Mouse (Mus musculus) B cell, adult 62 days (primary cell): ENCODE data around the gene Ugt1a6b. TPM values are rescaled to one million over a fixed set of nuclear protein-coding genes. Genes with fewer than 3 reads are reported as not detected.

Experiments
- total RNA-seq: library from RNA; stranded (reverse); gene quantifications from 4 replicates; pipeline ENCODE4 v1.2.4, GENCODE M21; 2023

The Ugt1a6b gene
- total RNA-seq, result 0.33 to 0.52 TPM in 2 of 4 replicates, not detected in the others

DNA sequence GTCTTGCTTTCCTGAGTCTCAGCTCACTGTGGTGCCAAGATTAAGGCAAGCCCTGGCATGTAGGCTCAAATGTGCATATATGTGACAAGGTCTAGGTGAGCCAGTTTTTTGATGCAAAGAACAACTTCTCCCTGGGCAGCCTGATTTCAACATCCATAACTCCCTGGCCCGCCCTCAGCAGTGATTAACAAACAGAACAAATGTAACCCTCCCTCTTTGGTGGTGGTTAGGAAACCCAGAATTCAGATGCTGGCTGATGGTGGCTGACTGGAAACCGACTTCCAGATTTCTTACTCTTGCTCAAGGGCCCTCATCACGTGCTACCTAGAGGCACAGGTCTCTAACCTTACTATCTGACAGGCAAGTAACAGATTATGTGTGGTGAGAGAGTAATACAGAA is at the start of gene Ugt1a6b:
Gene Ugt1a6b, plus strand, starts transcription at position 234 of the 400 bp plus-strand sequence.

DNA sequence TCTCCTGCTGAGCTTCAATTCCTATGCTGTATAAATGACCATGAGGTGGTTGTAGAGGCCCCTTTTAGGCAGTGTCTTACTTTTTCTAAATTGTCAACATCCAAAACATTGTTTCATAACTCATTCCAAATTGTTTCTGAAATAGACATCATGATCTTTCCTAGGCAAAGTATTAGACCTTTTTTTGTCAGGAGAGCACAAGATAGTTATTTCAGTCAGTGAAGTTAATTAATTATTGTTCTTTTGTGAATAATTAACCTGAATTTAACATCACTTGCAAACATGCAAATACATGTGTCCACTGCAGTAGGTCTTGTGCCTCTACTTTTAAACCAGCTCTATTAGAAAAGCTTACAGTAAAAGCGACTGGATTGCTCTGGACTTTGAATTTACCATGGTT is 48.0 kb upstream of the Ugt1a6b start, which contains the start of gene Ugt1a10:
Gene Ugt1a10, plus strand, starts transcription at position 301 of the 400 bp plus-strand sequence.

DNA sequence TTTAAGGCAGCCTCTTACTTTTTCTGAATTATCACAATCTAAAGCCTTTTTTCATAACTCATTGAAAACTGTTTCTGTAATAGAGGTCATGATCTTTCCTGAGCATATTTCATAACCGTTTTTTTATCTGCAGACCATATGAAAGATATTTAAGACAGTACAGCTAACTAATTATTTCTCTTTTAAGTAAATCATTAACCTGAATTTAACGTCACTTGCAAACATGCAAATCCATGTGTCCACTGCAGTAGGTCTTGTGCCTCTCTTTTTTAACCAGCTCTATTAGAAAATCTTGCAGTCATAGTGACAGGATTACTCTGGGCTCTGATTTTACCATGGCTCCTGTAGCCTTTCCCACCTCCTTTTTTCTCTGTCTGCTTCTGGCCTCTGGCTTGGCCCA is 32.6 kb upstream of the Ugt1a6b start, which contains the start of gene Ugt1a9:
Gene Ugt1a9, plus strand, starts transcription at position 306 of the 400 bp plus-strand sequence.

DNA sequence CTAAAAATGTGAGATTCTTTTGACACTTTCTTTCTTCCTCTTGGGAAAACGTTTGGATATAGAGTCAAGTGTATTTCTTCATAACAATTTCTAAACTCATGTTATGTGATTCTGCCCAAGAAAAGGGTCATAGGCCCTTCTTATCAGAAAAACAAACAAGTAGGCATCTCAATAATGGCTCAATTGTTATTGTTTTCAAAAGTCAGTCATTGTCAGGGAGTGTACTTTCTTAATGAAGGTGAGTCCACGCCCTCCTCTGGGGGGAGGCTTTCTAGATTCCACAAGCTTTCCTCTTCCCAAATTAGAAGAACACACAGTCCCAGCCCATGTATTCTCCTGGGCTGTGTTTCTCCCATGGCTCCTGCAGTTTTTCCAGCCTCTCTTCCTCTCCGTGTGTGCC is 15.5 kb upstream of the Ugt1a6b start, which contains the start of gene Ugt1a8:
Gene Ugt1a8, plus strand, starts transcription at position 301 of the 400 bp plus-strand sequence.

DNA sequence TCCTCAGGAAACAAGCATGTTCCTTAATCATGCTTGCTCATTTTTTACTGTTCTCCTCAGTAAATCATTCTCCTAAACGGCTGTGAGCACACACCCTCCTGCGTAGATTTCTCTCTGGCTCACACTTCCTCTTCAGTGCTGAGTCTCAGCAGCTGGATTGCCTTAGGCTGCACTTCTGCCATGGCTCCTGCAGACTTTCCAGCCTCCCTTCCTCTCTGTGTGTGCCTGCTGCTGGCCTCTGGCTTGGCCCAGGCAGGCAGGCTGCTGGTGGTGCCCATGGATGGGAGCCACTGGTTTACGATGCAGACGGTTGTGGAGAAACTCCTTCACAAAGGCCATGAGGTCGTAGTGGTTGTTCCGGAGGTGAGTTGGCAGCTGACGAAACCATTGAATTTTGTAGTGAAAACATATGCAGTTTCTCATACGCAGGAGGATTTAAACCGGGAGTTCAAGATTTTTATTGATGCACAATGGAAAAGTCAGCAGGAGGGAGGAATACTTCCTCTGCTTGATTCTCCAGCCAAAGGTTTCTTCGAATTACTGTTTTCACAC is 8.0 kb upstream of the Ugt1a6b start, which contains the start of gene Ugt1a7c:
Gene Ugt1a7c, plus strand, starts transcription at position 122 of the 552 bp plus-strand sequence.

DNA sequence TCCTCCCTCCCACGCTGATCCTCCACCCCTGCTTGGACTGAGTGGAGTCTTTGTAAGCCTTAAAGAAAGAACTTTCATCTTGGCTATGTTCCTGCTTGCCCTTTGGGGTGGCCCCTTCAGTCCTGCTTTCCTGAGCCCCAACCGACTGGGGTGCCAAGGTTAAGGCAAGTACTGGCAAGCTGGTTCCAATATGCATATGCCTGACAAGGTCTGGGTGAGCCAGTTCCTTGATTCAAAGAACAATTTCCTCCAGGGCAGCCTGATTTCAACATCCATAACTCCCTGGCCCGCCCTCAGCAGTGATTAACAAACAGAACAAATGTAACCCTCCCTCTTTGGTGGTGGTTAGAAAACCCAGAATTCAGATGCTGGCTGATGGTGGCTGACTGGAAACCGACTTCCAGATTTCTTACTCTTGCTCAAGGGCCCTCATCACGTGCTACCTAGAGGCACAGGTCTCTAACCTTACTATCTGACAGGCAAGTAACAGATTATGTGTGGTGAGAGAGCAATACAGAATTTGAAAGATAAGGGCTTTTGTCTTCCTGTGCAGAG is 31.5 kb downstream of the Ugt1a6b start, which contains the start of gene Ugt1a6a:
Gene Ugt1a6a, plus strand, starts transcription at position 353 of the 555 bp plus-strand sequence.

DNA sequence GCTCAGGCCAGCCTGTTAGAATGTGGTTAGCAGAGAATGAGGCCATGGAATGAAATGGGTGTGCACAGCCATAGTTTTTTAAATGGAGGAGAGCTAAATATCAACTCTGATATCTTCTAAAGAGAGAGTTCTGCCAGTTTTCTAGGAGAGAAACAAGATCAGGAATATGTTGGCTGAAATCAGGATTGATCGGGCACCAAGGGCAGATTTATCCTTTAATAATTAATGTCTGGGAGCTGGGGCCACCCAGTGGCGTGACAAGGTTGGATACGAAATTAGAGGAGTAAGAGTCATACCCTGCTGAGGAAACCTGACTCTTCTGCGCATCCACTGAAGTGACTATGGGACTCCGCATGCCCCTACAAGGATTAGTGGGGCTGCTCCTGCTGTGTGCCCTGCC is 62.7 kb downstream of the Ugt1a6b start, which contains the start of gene Ugt1a5:
Gene Ugt1a5, plus strand, starts transcription at position 302 of the 400 bp plus-strand sequence.

DNA sequence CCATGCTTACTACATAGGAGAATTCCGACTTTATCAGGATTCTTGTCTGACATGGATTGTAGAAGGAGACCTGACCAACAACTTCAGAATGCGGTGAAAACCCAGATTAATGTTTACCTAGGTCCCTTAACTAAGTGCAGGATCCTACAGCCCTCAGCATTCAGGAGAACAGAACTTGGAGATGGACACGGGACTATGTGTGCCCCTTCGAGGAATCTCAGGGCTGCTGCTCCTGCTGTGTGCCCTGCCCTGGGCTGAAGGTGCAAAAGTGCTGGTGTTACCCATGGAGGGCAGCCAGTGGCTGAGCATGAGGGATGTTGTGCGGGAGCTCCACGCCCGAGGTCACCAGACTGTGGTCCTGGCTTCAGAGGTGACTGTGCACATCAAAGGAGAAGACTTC is 97.4 kb downstream of the Ugt1a6b start, which contains the start of gene Ugt1a2:
Gene Ugt1a2, plus strand, starts transcription at position 146 of the 400 bp plus-strand sequence.

DNA sequence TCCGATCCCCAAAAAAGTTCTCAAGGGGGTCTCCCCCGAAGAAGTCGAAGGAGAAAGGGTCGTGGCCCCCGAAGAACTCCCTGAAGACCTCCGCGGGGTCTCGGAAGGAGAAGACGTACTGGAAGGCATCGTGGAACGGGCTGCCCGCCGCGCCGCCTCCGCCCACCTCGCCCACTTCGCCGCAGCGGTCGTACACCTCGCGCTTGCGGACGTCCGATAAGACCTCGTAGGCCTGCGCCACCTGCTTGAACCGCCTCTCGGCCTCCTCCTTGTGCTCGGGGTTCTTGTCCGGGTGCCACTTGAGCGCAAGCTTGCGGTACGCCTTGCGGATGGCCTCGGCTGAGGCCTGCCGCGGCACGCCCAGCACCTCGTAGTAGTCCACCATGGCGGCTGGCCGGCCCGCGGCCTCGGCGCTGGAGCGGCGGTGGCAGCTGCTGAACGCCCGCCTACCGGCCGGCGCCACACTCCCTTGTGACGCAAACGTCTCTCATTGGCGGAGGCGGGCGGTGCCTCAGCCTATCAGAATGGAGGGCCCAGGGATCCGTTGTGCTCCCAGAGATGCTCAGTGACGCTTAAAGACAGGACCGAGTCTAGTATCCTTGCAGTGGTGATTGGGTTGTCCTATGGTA is 102.4 kb downstream of the Ugt1a6b start, which contains the start of gene Dnajb3:
Gene Dnajb3, minus strand, starts transcription at position 489 of the 629 bp plus-strand sequence.

DNA sequence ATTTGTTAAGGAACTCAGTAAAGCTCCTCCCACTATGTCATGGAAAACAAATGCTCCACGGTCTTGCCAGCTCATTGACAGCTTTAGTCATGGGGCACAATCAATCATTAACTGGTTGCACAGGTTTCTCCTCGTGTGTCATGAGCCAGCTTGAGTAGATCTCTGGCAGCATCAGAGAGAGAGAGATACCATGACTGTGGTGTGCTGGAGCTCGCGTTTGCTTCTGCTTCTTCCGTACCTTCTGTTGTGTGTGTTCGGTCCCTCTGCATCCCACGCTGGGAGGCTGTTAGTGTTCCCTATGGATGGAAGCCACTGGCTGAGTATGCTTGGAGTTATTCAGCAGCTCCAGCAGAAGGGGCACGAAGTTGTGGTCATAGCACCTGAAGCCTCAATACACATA is 108.8 kb downstream of the Ugt1a6b start, which contains the start of gene Ugt1a1:
Gene Ugt1a1, plus strand, starts transcription at position 148 of the 400 bp plus-strand sequence.

DNA sequence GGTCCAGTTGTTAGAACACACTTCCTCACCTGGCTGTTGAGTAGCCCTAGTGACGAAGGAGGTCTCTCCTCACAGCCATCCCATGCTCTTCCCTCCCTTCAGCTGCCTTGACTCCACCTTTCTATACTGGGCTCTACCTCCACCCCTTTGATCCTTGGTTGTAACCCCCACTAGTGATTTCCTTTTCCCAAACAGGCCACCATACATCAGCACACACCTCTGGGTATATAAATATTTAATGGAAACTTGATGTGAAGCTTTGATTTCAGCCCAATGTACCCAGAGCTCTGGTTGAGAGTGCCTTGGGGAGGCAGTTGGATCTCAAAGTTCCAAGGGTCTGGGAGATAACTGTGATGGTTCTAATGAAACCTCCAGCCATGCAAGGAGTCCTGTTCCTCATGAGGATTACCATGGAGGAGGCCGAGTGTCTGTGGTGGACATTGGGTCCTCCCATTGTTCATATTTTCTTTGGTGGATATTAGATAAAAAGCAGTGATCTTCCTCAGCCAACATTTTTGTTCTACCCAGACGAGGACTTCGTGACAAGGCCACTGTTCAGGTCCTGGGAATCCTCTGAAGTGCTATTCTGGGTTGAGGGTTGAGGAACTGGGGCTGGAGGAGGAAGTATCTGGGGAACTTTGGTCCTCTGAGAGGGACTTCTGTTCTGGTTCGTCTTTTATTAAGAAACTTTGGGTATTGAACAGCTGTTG is 123.8 kb downstream of the Ugt1a6b start, which contains the start of gene Mroh2a:
Gene Mroh2a, plus strand, starts transcription at position 317 of the 710 bp plus-strand sequence.

Other genes with a start within 250 kb of the Ugt1a6b start
- 462 to 509 TPM (median 484 TPM) in 4 replicates for gene Dgkd, start 250.0 kb upstream of the Ugt1a6b start, total RNA-seq
- gene Usp40, start 94.7 kb upstream of the Ugt1a6b start, total RNA-seq, result 18.8 to 23.7 TPM (median 19.7 TPM) in 4 replicates
- gene Ugt1a10, start 47.9 kb upstream of the Ugt1a6b start, total RNA-seq, result not detected in 4 replicates
- gene Ugt1a9, start 32.5 kb upstream of the Ugt1a6b start, total RNA-seq, result not detected in 4 replicates
- gene Ugt1a8, start 15.4 kb upstream of the Ugt1a6b start, total RNA-seq, result not detected in 4 replicates
- gene Ugt1a7c, start 8.2 kb upstream of the Ugt1a6b start, total RNA-seq, result 0.33 to 1.2 TPM in 2 of 4 replicates, not detected in the others
- gene Ugt1a6a, start 31.6 kb downstream of the Ugt1a6b start, total RNA-seq, result not detected in 4 replicates
- not detected in 4 replicates for gene Ugt1a5, start 62.8 kb downstream of the Ugt1a6b start, total RNA-seq
- not detected in 4 replicates for gene Ugt1a2, start 97.3 kb downstream of the Ugt1a6b start, total RNA-seq
- 1.4 to 1.7 TPM in 2 of 4 replicates, not detected in the others for gene Dnajb3, start 102.5 kb downstream of the Ugt1a6b start, total RNA-seq
- gene Ugt1a1, start 108.7 kb downstream of the Ugt1a6b start, total RNA-seq, result not detected in 4 replicates
- 0.12 to 0.67 TPM (median 0.44 TPM) in 4 replicates for gene Mroh2a, start 123.7 kb downstream of the Ugt1a6b start, total RNA-seq
- gene Hjurp, start 174.4 kb downstream of the Ugt1a6b start, total RNA-seq, result 64.8 to 74.5 TPM (median 71.7 TPM) in 4 replicates
- not detected in 4 replicates for gene Trpm8, start 174.4 kb downstream of the Ugt1a6b start, total RNA-seq